Mouse (Mus musculus) thymus, adult 2 months (tissue): ENCODE measurements around the gene Snai1.

Experiments
- CTCF ChIP-seq: fragments of 200-500 bp; IDR thresholded peaks from 2 replicates; pipeline ENCODE4 v1.5.1; 2012; ENCODE audit warnings: mild to moderate bottlenecking, control low read depth, low read length, moderate library complexity, borderline replicate concordance; ENCODE audit not compliant: control insufficient read depth, poor library complexity, insufficient read depth; ENCODE audit errors: extremely low read depth
- POLR2A ChIP-seq: fragments of 200-500 bp; IDR thresholded peaks from 2 replicates; pipeline ENCODE4 v1.6.1; 2012; ENCODE audit warnings: mild to moderate bottlenecking, low read length, control low read depth, moderate library complexity; ENCODE audit not compliant: control insufficient read depth, poor library complexity, insufficient read depth; ENCODE audit errors: extremely low read depth

- TF ChIP-seq CTCF: no peak
- no peak for TF ChIP-seq POLR2A
Observed at GRCm38 (mm10) chr2:167533880-167534279, 4.1 kb upstream of the Snai1 start.
